7 mouse cellular contexts compared by ENCODE assay signal in the genomic region with DNA sequence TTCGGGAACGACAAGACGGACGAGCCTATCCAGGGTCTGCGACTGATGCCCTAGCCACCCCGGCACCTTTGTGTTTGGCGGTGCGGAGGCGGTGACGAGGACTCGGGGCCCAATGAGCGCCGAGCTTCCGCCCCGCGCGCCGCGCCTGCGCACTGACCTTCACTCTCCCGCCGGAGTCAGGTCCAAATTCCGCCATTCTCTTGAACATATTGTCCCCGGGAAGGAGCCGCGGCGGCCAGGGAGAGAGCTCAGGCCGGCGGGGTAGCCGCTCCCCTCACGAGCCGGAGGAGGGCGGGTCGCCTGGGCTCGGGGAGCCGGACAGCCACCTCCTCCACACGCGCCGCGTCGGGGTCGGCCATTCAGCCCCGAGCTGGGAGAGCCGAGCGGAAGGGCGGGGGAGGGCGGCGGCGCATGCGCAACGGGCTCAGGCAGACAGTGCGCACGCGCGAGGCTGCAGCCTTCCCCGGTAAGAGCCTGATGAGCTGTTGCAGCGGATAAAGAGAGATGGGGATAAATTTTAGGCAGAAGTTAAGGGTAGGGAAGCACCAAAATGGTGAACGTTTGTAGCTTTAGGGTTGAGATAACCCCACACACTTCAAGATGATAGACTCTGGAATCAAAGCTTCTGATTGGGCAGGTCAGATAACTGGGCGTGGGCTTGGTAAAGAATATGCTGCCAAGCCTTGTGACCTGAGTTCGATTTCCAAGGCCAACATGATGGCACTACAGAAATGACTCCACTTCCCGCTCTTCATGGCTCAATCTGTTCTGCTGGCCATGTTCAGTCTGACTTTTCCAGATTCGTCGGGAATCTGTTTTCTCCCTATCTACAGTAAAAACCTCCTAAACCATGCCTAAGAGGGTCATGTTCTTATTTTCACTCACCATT. TPM values are rescaled to one million over a fixed set of nuclear protein-coding genes. Genes with fewer than 3 reads are reported as not detected.
DNase-seq lines count a peak whose midpoint lies in the region; ATAC-seq lines count a peak whose summit lies in the region.

A gene (minus strand): TSS at position 406 of the 889 bp plus-strand sequence.

- no peaks in the 10 kb centered on the region for H3K27me3 ChIP-seq in embryonic facial prominence, embryonic 10.5 days (replicated peaks; ENCODE audit: low read depth, poor library complexity, severe bottlenecking)
- no peaks in the 10 kb centered on the region for H3K27me3 ChIP-seq in limb, embryonic 10.5 days (ENCODE audit: low read depth, poor library complexity, severe bottlenecking)
- no peaks in the 10 kb centered on the region for H3K27me3 ChIP-seq in midbrain, embryonic 13.5 days

- peak within 1 kb of the TSS; percentile 87 for H3K4me2 ChIP-seq in midbrain, embryonic 13.5 days (replicated peaks)

- peak; percentile 88 for ATAC-seq in granulocyte monocyte progenitor cell, adult 5-6 weeks (replicated peaks; ENCODE audit: poor library complexity, severe bottlenecking)
- ATAC-seq in midbrain, embryonic 13.5 days: peak; percentile 96

- H3K9ac ChIP-seq in midbrain, embryonic 13.5 days (replicated peaks): peak within 1 kb of the TSS; percentile 94

- peaks cover 22% of the 10 kb centered on the region for H3K4me1 ChIP-seq in embryonic facial prominence, embryonic 10.5 days
- peaks cover 21% of the 10 kb centered on the region for H3K4me1 ChIP-seq in limb, embryonic 10.5 days
- H3K4me1 ChIP-seq in midbrain, embryonic 13.5 days (replicated peaks): peaks cover 35% of the 10 kb centered on the region

- 1% methylated on average over 63 of the region's 63 CpGs for WGBS in embryonic facial prominence, embryonic 10.5 days
- WGBS in limb, embryonic 10.5 days: 1% methylated on average over 61 of the region's 63 CpGs
- under 1% methylated on average over 63 of the region's 63 CpGs for WGBS in midbrain, embryonic 13.5 days

- H3K4me3 ChIP-seq in embryonic facial prominence, embryonic 10.5 days: peak within 1 kb of the TSS; percentile 92
- peak within 1 kb of the TSS; percentile 81 for H3K4me3 ChIP-seq in limb, embryonic 10.5 days
- H3K4me3 ChIP-seq in midbrain, embryonic 13.5 days (replicated peaks): peak within 1 kb of the TSS; percentile 71

- peak within 1 kb of the TSS; percentile 100 for H3K27ac ChIP-seq in embryonic facial prominence, embryonic 10.5 days (replicated peaks)
- peak within 1 kb of the TSS; percentile 99 for H3K27ac ChIP-seq in limb, embryonic 10.5 days
- H3K27ac ChIP-seq in midbrain, embryonic 13.5 days: peak within 1 kb of the TSS; percentile 99

- H3K36me3 ChIP-seq in embryonic facial prominence, embryonic 10.5 days (replicated peaks): peaks cover 36% of the 10 kb centered on the region
- H3K36me3 ChIP-seq in limb, embryonic 10.5 days: peaks cover 36% of the 10 kb centered on the region
- H3K36me3 ChIP-seq in midbrain, embryonic 13.5 days: peaks cover 29% of the 10 kb centered on the region

- DNase-seq in adrenal gland, postnatal 10 days: peak; percentile 96
- DNase-seq in embryonic facial prominence, embryonic 10.5 days (ENCODE audit: low spot score): peak; percentile 96
- DNase-seq in kidney, adult 11 months: peak; percentile 95
- DNase-seq in limb, embryonic 10.5 days (ENCODE audit: low spot score): peak; percentile 98
- peak; percentile 99 for DNase-seq in spleen, adult 12 weeks (ENCODE audit: low spot score)

- H3K9me3 ChIP-seq in embryonic facial prominence, embryonic 10.5 days: no peaks in the 10 kb centered on the region
- no peaks in the 10 kb centered on the region for H3K9me3 ChIP-seq in limb, embryonic 10.5 days (replicated peaks)
- no peaks in the 10 kb centered on the region for H3K9me3 ChIP-seq in midbrain, embryonic 13.5 days

RNA-seq across cellular contexts. Expression of the gene that starts here (rescaled TPM):
- total RNA-seq in adrenal gland, postnatal 10 days (2021): 10 to 100 TPM; 42.5 to 47.6 TPM
- 107 and 110 TPM in 2 replicates for polyA plus RNA-seq in embryonic facial prominence, embryonic 10.5 days (2016; fragmentation: Nextera tagmentation; extraction: Ambion mirVana)
- 54.8 and 84.5 TPM in 2 replicates for total RNA-seq in granulocyte monocyte progenitor cell, adult 5-6 weeks (2014; fragmentation: Nextera tagmentation)
- total RNA-seq in granulocyte monocyte progenitor cell, adult 5-6 weeks (2017): 94.3 and 101 TPM in 2 replicates
- polyA plus RNA-seq in limb, embryonic 10.5 days (2016; fragmentation: Nextera tagmentation; extraction: Ambion mirVana): 107 and 111 TPM in 2 replicates
- polyA plus RNA-seq in midbrain, embryonic 13.5 days (2015; fragmentation: Nextera tagmentation; extraction: Ambion mirVana): 141 and 160 TPM in 2 replicates

Comparison
In these comparisons a context has a peak if more than half of its experiments do, and no peak if none do; other contexts are left out.
1. Peak in every context shown above with its lines: DNase-seq, ATAC-seq, H3K4me3 ChIP-seq and H3K27ac ChIP-seq.